Mouse (Mus musculus): ENCODE measurements around the gene Car8.
"Not testable (repeated sequence)": the region's sequence is repeated elsewhere in the genome, so short reads cannot be mapped to it uniquely, and the experiment has no call there.

Gene Car8

DNA sequence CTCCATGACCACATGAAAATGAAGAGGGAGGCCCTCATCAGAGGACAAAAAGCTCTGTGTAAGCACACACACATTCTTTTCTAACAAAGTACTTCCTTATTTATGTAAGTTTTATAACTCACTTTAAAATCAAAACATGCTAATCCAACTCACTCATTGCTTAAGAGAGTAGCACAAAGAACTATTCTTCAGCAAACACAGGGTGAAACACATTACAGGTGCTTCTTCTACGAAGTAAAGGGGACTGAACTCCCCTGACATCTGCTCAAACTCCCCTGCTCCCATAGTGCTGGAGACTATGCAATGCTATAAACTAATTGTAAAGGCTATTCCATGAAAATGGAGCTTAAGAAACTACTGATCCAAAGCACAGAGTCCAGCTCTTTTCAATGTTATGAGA lies 35.5 kb downstream of the Car8 start:
- DNase-seq (ENCODE audit: low read depth, low spot score): no peak

DNA sequence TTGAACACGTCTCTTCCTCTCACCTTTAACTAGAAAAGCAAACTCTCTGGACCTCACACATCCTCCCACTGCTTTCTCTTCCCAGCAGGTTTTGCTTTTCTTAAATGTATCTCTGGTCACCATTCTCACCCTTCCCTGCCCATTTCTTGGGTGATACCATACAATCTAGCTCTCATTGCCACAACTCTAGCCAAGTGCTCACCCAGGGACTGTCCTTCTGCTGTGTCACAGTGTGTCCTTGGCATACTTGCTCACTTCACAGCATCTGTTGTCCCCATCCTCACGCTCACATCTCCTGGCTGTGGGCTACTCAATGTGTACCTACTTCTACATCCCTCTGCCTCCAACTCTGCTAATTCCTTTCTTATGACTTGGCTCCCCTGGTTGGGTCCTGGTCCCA lies 37.2 kb downstream of the Car8 start:
- no peak for DNase-seq (ENCODE audit: low read depth, low spot score)

- no peak for DNase-seq (ENCODE audit: low read depth, low spot score)
Observed at GRCm38 (mm10) chr4:8200081-8200480, 38.8 kb downstream of the Car8 start.

DNA sequence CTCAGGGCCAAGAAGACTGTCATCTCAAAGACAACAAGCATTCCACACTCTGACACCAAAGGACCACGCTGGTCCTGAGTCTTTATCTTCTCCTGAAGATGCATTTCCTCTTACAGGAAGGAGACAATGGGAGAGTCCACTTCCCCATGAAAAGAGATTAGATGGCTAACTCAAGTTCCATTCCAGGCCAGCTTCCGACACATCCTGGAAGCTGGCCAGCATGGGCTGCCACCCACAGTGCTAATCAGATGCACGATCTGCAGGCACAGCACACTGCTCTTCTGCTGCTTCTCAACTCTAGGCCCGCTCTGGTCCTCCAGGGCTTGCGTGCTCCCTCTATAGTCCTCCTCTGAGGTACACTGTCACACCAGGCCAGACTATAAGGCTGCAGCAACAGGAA lies 40.8 kb downstream of the Car8 start:
- no peak for DNase-seq (ENCODE audit: low read depth, low spot score)

GRCm38 (mm10) chr4:8190441-8190840 lies 48.4 kb downstream of the Car8 start:
- DNase-seq (ENCODE audit: low read depth, low spot score): no peak

DNA sequence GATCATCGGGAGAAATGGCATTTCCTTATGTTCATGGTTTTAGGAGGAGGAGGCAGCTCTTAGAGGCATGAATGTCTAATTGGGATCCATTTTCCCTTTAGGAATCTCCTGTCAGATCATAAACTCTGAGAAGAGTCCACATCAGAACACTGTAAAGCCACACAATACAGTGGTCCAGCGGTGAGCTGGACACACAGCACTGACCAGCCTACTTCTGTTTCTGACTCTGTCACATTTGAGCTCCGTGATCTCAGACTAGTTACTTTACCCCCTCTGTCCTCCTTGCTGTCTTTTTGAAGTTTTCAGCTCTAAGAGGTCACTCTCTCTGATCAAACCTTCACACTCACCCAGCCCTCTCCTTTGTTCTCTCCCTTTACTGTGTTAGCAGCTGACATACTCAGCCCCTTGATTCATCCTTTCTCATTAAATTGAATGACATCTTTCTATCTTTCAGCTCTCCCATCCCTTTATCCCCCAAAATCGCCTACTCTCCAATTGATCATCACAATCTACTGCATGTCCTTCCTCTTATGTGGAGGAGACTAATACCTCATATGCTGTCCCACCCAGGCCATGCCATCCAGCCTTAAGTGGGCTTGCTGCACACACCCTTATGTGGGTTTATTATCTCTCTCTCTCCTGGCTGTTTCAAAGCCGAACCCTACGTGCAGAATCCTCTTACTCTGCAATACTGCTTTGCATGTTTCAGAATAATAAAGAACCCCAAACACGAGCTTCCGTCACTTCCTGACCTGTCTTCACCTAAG lies 51.7 kb downstream of the Car8 start:
- no peak for DNase-seq (ENCODE audit: low read depth, low spot score)

- no peak for DNase-seq (ENCODE audit: low read depth, low spot score)
Observed at GRCm38 (mm10) chr4:8180576-8180975, 58.3 kb downstream of the Car8 start.

DNA sequence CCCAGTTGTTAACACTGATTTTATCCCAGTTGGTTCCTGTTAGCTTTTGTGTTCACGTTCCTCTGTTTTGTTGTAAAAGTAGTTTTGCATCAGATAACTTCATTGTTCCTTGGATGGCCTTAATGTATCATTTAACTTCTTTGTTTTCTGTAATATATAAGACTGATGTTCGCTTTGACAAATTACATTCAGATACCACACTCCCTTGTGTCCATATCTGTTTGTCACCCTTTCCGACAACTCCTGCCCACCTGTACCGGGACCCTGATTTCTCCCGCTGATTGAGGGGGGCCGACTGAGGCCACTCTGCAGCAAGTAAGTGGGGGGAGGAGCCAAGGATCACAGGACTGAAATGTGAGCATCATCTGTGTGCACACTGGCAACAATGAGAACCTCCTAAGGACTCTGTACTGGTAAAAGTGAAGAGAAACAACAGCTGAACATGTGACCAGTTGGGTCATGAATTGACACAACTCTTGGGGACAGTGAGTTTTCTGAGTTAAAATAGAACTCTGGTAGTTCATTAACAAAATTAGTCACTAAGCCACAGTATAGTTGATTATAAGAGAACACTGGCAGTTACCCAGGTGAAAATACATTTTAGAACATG lies 84.1 kb downstream of the Car8 start:
- DNase-seq (ENCODE audit: low read depth, low spot score): no peak

GRCm38 (mm10) chr4:8153926-8154325 lies 84.9 kb downstream of the Car8 start:
- not testable (repeated sequence) for DNase-seq (ENCODE audit: low read depth, low spot score)

- no peak for DNase-seq (ENCODE audit: low read depth, low spot score)
Observed at GRCm38 (mm10) chr4:8137403-8137802, 101.4 kb downstream of the Car8 start.

DNA sequence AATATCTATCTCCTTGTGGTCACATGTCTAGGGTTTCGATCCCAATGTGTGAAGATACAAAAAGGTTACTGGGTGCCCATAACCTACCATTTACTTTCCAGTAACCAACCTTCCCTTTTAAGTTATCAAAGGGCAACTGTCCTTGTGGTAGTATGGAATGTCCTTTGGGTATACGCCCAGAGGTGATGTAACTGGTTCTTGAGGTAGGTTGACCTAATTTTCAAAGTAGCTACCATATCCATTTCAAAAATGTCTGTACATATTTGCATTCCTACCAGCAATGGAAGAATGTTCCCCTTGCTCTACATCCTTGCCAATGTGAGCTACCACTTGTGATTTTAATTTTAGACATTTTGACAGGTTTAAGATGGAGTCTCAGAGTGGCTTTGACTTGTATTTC lies 106.8 kb downstream of the Car8 start:
- no peak for DNase-seq (ENCODE audit: low read depth, low spot score)

DNA sequence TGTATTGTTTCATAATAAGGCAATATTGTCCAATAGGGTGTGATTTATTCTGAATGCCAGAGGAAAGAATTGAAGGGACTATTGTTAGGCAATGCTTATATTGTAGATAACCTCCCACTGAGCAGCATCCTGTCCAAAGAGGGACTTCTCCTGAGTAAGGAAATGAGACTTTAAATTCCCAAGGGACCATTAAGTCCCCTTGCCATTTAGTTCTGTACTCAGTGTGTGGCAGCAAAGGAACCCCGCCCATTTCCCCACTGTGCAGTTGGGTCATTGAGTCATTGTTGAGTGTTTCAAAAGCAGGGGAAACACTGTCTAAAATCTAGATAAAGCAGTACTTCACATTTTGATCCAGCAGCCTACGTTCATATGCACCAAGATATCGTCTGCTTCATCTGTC lies 125.3 kb downstream of the Car8 start:
- DNase-seq (ENCODE audit: low read depth, low spot score): no peak

GRCm38 (mm10) chr4:8111891-8112290 lies 127.0 kb downstream of the Car8 start:
- no peak for DNase-seq (ENCODE audit: low read depth, low spot score)

- no peak for DNase-seq (ENCODE audit: low read depth, low spot score)
Observed at GRCm38 (mm10) chr4:8109906-8110567, 128.8 kb downstream of the Car8 start.

GRCm38 (mm10) chr4:8101466-8101865 lies 137.4 kb downstream of the Car8 start:
- no peak for DNase-seq (ENCODE audit: low read depth, low spot score)

DNA sequence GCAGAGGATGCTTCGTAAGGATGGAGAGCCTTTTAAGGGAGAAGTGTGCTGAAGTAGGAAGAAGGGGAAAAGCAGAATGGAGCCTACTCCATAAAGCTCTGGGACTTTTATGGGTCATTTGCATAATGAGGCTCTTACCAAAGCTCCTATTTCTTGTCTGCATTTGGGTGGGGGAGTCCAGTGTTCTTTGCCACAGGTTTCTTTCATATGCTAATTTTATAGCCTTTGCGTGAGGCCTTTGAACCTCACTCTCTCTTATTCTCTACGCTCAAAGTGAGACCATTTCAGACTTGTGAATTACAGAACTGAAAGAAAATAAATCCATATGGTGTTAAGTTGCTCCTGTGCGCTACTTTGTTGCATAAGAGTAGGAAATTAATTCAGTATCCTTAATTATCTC lies 140.8 kb downstream of the Car8 start:
- DNase-seq (ENCODE audit: low read depth, low spot score): no peak

DNA sequence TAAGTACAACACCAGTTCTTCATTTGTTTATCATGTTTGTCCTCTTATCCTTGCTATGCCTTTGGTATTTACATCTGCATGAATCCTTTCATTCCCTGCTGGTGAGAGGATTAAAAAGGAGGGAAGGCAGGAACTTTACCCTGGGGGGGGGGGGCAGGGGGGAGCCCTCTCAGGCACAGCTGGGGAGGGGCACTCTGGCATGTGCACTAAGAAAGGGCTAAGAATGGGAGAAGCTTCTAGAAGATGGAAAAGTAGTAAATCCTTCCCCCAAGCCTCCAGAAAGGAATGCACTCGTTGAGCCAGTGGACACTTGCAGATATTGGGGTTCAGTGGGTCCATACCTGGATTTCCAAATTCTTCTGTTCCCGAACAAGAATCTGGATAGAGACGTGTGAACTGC lies 141.2 kb downstream of the Car8 start:
- no peak for DNase-seq (ENCODE audit: low read depth, low spot score)

GRCm38 (mm10) chr4:8093566-8093965 lies 145.3 kb downstream of the Car8 start:
- not testable (repeated sequence) for DNase-seq (ENCODE audit: low read depth, low spot score)
